Mouse (Mus musculus) neutrophil, adult 5-6 weeks (primary cell): ENCODE data around the gene Slc10a3. TPM values are rescaled to one million over a fixed set of nuclear protein-coding genes. Genes with fewer than 3 reads are reported as not detected.
"Not testable (repeated sequence)": the region's sequence is repeated elsewhere in the genome, so short reads cannot be mapped to it uniquely, and the experiment has no call there.

ENCODE experiments used
- ATAC-seq: fragments of 151-379, 151-347 bp; 2 replicates; pipeline ENCODE4 v1.8.0; 2017; ENCODE audit warnings: mild to moderate bottlenecking, moderate TSS enrichment; ENCODE audit not compliant: insufficient number of reproducible peaks, poor library complexity, low FRiP score, severe bottlenecking; ENCODE audit errors: extremely low read depth
- total RNA-seq: library from RNA; stranded (forward); fragments of 200-1000 nt; gene quantifications from 2 replicates; pipeline ENCODE4 v1.2.3, GENCODE M21; 2017

Gene Slc10a3
- 12.9 and 14.2 TPM in 2 replicates for total RNA-seq

DNA sequence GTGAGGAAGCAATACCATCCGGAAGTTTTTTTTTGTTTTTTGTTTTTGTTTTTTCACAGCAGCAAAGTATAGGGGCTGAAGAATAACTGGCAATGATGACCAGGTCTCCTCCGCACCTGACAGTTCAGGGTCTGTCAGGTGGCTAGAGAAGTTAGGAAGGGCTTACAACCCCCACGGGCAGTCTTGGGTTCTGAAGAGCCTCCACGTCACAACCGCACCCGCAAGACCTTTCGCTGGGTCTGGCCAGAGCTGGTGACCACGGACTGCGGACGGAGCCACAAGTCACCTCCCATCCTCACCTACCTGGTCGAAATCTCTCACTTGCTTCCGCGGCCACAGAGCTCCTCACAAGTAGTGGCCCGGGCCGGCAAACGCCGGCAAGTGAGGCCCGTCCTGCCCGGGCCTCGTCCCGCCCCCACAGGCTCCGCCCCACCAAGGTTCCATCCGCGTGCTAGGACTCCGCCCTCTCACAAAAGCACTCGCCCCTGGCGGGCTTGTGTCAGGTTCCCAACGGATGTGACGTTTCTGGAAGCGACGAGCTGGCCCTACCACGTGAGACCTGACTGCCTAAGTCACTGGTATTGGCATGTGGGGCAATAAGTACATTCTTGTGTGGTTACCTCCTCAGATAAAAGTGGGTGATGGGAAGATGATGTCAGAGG lies at the start of gene Slc10a3, which contains the start of gene Ubl4a:
Slc10a3 (minus strand) TSS at position 462 of the 662 bp plus-strand sequence.
Ubl4a (minus strand) TSS at position 331 of the 662 bp plus-strand sequence.
- ATAC-seq, result peak; percentile 97

DNA sequence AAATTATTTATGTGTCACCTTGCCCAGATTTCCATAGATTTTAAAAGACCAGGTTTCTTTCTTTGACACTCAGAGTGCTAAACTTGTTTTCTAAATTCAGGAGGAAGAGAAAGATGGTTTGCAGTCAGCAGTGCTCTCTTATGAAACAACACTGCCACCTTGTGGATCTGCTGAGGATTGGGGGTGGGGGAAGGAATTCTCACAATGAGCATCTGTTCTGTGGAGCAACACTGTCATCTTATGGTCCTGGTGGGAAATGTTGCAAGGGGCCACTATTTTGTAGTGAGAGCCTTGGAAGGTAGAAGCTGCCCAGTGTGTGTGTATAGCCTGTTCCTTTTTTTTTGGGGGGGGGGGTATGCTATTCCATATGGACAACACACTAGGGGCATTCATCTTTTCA lies 40.2 kb upstream of the Slc10a3 start:
- peak; percentile 85 for ATAC-seq

DNA sequence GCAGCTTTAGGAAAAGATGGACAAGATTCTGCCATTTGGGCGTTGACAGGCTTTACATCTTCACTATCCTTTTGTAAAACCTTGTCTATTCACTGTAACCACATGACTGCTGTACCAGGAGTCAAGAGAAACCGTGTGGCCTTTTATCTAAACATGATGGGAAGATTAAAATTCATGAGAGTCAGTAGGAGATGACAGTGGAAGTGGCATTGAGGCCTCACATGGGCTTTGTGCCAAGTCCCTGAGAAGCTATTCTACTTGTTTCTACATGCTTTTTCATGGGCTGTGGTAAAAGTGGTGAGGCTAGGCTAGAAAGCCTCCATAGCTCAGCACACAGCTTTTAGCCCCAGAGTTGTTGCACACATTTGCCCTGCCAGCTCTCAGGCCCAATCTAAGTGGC lies 35.2 kb upstream of the Slc10a3 start:
- no peak for ATAC-seq

DNA sequence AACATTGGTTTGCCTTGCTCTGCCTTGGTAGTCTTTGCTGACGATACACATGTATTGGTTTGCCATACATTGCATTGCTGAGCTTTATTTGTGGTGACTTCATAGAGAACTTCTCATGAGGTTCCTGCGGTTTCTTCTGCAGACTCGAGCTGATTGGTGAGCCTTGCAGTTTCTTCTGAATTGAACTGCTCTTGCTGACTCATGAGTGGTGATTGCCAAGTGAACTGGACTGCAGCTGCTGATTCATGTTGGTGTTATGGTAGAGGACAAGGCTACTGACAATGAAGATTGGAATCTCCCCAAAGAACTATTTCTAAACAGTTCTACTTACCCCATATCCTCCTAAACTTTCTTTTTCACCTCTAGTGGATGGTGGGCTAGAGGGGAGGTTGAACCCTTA lies 27.0 kb upstream of the Slc10a3 start:
- no peak for ATAC-seq

- ATAC-seq, result peak; percentile 100
Observed at GRCm38 (mm10) chrX:74392535-74393443, 19.6 kb upstream of the Slc10a3 start, which contains the start of the genes Fam3a and Ikbkg. Gene Fam3a, minus strand, starts transcription at chrX:74393272. Gene Ikbkg, plus strand, starts transcription at chrX:74393290.

- no peak for ATAC-seq
Observed at GRCm38 (mm10) chrX:74388153-74388552, 15.0 kb upstream of the Slc10a3 start.

DNA sequence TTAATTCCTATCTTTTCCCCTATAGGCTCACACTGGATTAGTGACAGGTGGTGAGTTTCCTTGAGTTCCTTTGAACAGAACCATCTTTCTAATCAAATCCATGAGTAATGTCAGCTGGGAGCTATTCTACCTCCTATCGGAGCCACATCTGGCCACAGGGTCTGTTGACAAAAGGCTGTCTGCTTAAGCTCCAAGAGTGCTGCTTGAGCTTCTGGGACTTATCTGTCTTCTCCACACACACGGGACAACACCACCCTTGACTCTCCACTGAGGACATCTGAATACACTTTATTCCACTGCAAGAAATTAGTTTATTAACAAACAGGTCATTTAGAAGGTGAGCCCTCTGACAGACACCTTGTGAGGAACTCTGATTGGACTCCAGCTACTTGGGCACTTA lies 11.3 kb upstream of the Slc10a3 start:
- no peak for ATAC-seq

GRCm38 (mm10) chrX:74368209-74368909 lies 4.8 kb downstream of the Slc10a3 start:
- ATAC-seq, result peak; percentile 22; the same call in 1 of the 2 replicates

GRCm38 (mm10) chrX:74367512-74367911 lies 5.6 kb downstream of the Slc10a3 start:
- no peak for ATAC-seq

DNA sequence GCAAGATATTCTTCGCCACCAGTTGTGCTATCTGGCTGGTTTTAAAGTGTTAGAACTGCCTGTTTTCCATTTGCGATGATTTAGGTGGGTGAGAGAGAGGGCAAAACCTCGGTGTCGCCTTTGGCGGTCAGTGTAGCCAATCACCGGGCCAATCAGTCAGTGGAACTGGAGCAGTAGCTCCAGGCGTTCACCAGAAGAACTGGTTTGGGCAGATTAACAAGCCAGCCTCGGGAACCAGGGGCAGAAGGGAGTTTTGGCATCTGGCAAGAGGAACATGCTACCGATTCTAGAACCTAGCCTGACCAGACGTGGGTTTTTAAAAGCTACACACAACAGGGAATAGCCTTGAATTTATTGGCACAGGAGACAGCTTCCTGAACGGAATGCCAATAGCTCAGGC lies 14.0 kb downstream of the Slc10a3 start:
- no peak for ATAC-seq

DNA sequence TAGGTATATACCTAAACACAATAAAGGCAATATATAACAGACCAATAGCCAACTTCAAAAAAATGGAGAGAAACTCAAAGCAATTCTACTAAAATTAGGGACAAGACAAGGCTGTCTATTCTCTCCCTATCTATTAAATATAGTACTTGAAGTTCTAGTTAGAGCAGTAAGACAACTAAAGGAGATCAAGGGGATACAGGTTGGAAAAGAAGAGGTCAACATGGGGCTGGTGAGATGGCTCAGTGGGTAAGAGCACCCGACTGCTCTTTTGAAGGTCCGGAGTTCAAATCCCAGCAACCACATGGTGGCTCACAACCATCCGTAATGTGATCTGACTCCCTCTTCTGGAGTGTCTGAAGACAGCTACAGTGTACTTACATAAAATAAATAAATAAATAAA lies 16.1 kb downstream of the Slc10a3 start:
- ATAC-seq, result not testable (repeated sequence)

DNA sequence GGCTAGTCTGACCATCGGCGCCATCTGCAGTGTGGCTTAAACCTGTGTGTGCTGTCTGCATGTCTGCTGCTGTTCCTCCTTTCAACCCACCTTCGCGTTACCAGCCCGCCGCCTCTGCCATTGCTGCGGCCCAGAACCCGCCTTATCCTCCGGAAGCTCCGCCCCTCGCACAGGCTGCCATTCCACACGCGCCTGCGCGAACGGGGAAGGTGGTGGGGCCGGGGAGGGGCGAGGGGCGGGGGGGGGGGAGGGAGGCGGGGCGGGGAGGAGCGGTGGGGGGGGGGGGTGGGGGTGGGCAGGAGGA lies 19.7 kb downstream of the Slc10a3 start, which contains the start of gene Lage3:
Lage3 (minus strand) TSS at position 152 of the 304 bp plus-strand sequence.
- peak; percentile 80 for ATAC-seq

GRCm38 (mm10) chrX:74352645-74353466 lies 20.3 kb downstream of the Slc10a3 start:
- ATAC-seq, result no peak

- ATAC-seq, result no peak
Observed at GRCm38 (mm10) chrX:74330166-74330930, 42.8 kb downstream of the Slc10a3 start.

DNA sequence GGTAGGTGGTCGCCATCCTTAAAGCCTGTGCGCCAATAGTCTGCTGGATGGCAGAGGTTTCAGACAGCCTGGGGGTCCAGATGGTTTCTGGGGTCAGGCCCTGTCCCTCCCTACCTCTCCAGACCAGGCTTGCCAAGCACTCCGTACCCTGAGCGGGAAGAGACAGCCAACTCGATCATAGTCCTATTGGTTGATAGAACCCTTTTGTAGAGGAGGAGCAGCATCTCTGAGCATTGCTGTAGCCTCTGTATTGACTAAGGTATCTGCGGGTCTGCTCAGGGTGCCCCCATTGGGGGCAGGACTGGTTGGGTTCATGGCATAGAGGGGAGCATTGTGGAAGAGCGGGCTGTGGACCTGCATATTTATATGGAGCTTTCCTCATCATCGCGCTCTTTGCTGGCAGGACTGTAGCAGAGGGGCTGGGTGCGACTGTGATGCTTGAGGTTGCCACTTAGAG lies 43.9 kb downstream of the Slc10a3 start:
- ATAC-seq, result no peak

GRCm38 (mm10) chrX:74328725-74329161 lies 44.4 kb downstream of the Slc10a3 start, which contains the start of gene Plxna3:
Gene Plxna3, plus strand, starts transcription at chrX:74329066.
- ATAC-seq, result peak; percentile 55; the same call in 1 of the 2 replicates
